Mouse (Mus musculus): ENCODE data around the gene Gm1113. TPM values are rescaled to one million over a fixed set of nuclear protein-coding genes. Genes with fewer than 3 reads are reported as not detected.

The Gm1113 gene
- polyA plus RNA-seq, 2 experiments = not detected

- H3K36me3 ChIP-seq (ENCODE audit: control insufficient read depth, insufficient read depth, low read length) = peaks cover 66% of the 10 kb centered on the region
- no peak for DNase-seq (ENCODE audit: low spot score)
These were observed 50.7 kb downstream of the Gm1113 start for GRCm38 (mm10) chr9:35467264-35467817.

GRCm38 (mm10) chr9:35459594-35459993 is 58.5 kb downstream of the Gm1113 start:
- Histone ChIP-seq H3K36me3 (ENCODE audit: control insufficient read depth, insufficient read depth, low read length) (peaks cover 88% of the 10 kb centered on the region), H3K9ac (ENCODE audit: low read depth, low read length, severe bottlenecking) (no peak overlapping the region), H3K27ac (replicated peaks; ENCODE audit: low read depth, low read length) (no peak overlapping the region), H3K4me2 (replicated peaks; ENCODE audit: low read depth, low read length, severe bottlenecking) (no peak overlapping the region), H3K4me3 (replicated peaks; ENCODE audit: low read length) (no peak overlapping the region), H3K9me3 (ENCODE audit: control insufficient read depth, low read length) (no peaks in the 10 kb centered on the region), H3K4me1 (ENCODE audit: control insufficient read depth, insufficient read depth, low read length) (peaks cover 6% of the 10 kb centered on the region; the same call in 1 of the 2 replicates), H3K27me3 (ENCODE audit: control insufficient read depth, insufficient read depth, low read length) (no peaks in the 10 kb centered on the region)
- 75% methylated on average over 8 of the region's 8 CpGs for WGBS
- ATAC-seq (ENCODE audit: low FRiP score, low read depth) (no peak), DNase-seq (ENCODE audit: low spot score) (no peak)
- no peak for TF ChIP-seq POLR2A (IDR thresholded peaks at IDR 0.05; ENCODE audit: borderline replicate concordance, extremely low read depth, insufficient read depth, insufficient read length)

More at GRCm38 (mm10) chr9:35467264-35467817, 50.7 kb downstream of the Gm1113 start:
- Histone ChIP-seq H3K9ac (ENCODE audit: low read depth, low read length, severe bottlenecking) (no peak overlapping the region), H3K9me3 (ENCODE audit: control insufficient read depth, low read length) (no peaks in the 10 kb centered on the region), H3K4me3 (replicated peaks; ENCODE audit: low read length) (no peak overlapping the region), H3K27me3 (ENCODE audit: control insufficient read depth, insufficient read depth, low read length) (no peaks in the 10 kb centered on the region), H3K4me1 (ENCODE audit: control insufficient read depth, insufficient read depth, low read length) (peaks cover 8% of the 10 kb centered on the region; the same call in 1 of the 2 replicates), H3K4me2 (replicated peaks; ENCODE audit: low read depth, low read length, severe bottlenecking) (no peak overlapping the region), H3K27ac (replicated peaks; ENCODE audit: low read depth, low read length) (no peak overlapping the region)
- no peak for TF ChIP-seq POLR2A (IDR thresholded peaks at IDR 0.05; ENCODE audit: borderline replicate concordance, extremely low read depth, insufficient read depth, insufficient read length)
- 53% methylated on average over 8 of the region's 8 CpGs for WGBS
- ATAC-seq (ENCODE audit: low FRiP score, low read depth) = no peak

Other genes with a start within 250 kb of the Gm1113 start
- gene Cdon, start 97.1 kb downstream of the Gm1113 start, polyA plus RNA-seq (2012; rRNA removed) = 83.7 and 98.3 TPM in 2 replicates
- 39.6 and 40.9 TPM in 2 replicates for gene Cdon, start 97.1 kb downstream of the Gm1113 start, polyA plus RNA-seq (2014; fragmentation: Nextera tagmentation; extraction: Ambion mirVana)
- 1.9 and 2.3 TPM in 2 replicates for gene Ddx25, start 40.3 kb upstream of the Gm1113 start, polyA plus RNA-seq (2012; rRNA removed)
- gene Ddx25, start 40.3 kb upstream of the Gm1113 start, polyA plus RNA-seq (2014; fragmentation: Nextera tagmentation; extraction: Ambion mirVana) = 3.0 TPM in 2 replicates
- 13.1 and 20.8 TPM in 2 replicates for gene Pus3, start 40.3 kb upstream of the Gm1113 start, polyA plus RNA-seq (2012; rRNA removed)
- 18.2 and 21.7 TPM in 2 replicates for gene Pus3, start 40.3 kb upstream of the Gm1113 start, polyA plus RNA-seq (2014; fragmentation: Nextera tagmentation; extraction: Ambion mirVana)
- 0.53 and 0.97 TPM in 2 replicates for gene Pate2, start 52.0 kb upstream of the Gm1113 start, polyA plus RNA-seq (2012; rRNA removed)
- gene Pate2, start 52.0 kb upstream of the Gm1113 start, polyA plus RNA-seq (2014; fragmentation: Nextera tagmentation; extraction: Ambion mirVana) = 0.37 and 0.55 TPM in 2 replicates
- 8.1 and 10.8 TPM in 2 replicates for gene Hyls1, start 52.1 kb upstream of the Gm1113 start, polyA plus RNA-seq (2012; rRNA removed)
- gene Hyls1, start 52.1 kb upstream of the Gm1113 start, polyA plus RNA-seq (2014; fragmentation: Nextera tagmentation; extraction: Ambion mirVana) = 15.4 and 15.8 TPM in 2 replicates
- not detected in 2 replicates for gene Pate4, start 93.7 kb upstream of the Gm1113 start, polyA plus RNA-seq (2012; rRNA removed)
- gene Pate4, start 93.7 kb upstream of the Gm1113 start, polyA plus RNA-seq (2014; fragmentation: Nextera tagmentation; extraction: Ambion mirVana) = not detected in 2 replicates
- not detected in 2 replicates for gene Pate3, start 129.9 kb upstream of the Gm1113 start, polyA plus RNA-seq (2012; rRNA removed)
- gene Pate3, start 129.9 kb upstream of the Gm1113 start, polyA plus RNA-seq (2014; fragmentation: Nextera tagmentation; extraction: Ambion mirVana) = not detected in 2 replicates
- not detected in 2 replicates for gene Pate1, start 169.1 kb upstream of the Gm1113 start, polyA plus RNA-seq (2012; rRNA removed)
- not detected in 2 replicates for gene Pate1, start 169.1 kb upstream of the Gm1113 start, polyA plus RNA-seq (2014; fragmentation: Nextera tagmentation; extraction: Ambion mirVana)
- not detected in 2 replicates for gene Gm17677, start 222.8 kb upstream of the Gm1113 start, polyA plus RNA-seq (2012; rRNA removed)
- gene Gm17677, start 222.8 kb upstream of the Gm1113 start, polyA plus RNA-seq (2014; fragmentation: Nextera tagmentation; extraction: Ambion mirVana) = not detected in 2 replicates